Mouse (Mus musculus) forebrain, embryonic 12.5 days (tissue): Measurements from ENCODE around the gene Plscr2. TPM values are rescaled to one million over a fixed set of nuclear protein-coding genes. Genes with fewer than 3 reads are reported as not detected.

Source experiments
- ATAC-seq: fragments of 200-750 bp; cut with Nextera tagmentation; 2 replicates; pipeline ENCODE4 v1.8.0; 2017; ENCODE audit warnings: moderate TSS enrichment; ENCODE audit not compliant: low FRiP score
- H3K27ac ChIP-seq: fragments of 300-500 bp; sonication (generic); 2 replicates; pipeline ENCODE4 v1.5.1; 2016; ENCODE audit warnings: mild to moderate bottlenecking
- H3K27me3 ChIP-seq: fragments of 300-500 bp; sonication (generic); 2 replicates; pipeline ENCODE4 v1.6.1; 2016; ENCODE audit warnings: mild to moderate bottlenecking
- H3K36me3 ChIP-seq: fragments of 300-500 bp; sonication (generic); replicated peaks from 2 replicates; pipeline ENCODE4 v1.6.1; 2016; ENCODE audit warnings: mild to moderate bottlenecking
- H3K4me1 ChIP-seq: fragments of 300-500 bp; sonication (generic); 2 replicates; pipeline ENCODE4 v1.6.1; 2016
- H3K4me2 ChIP-seq: fragments of 300-500 bp; sonication (generic); 2 replicates; pipeline ENCODE4 v1.6.1; 2016; ENCODE audit warnings: mild to moderate bottlenecking, moderate library complexity
- H3K4me3 ChIP-seq: fragments of 300-500 bp; sonication (generic); replicated peaks from 2 replicates; pipeline ENCODE4 v1.5.1; 2016; ENCODE audit warnings: mild to moderate bottlenecking
- H3K9ac ChIP-seq: fragments of 300-500 bp; sonication (generic); 2 replicates; pipeline ENCODE4 v1.6.1; 2016; ENCODE audit warnings: mild to moderate bottlenecking
- H3K9me3 ChIP-seq: fragments of 300-500 bp; sonication (generic); 2 replicates; pipeline ENCODE4 v1.6.1; 2016
- WGBS: fragments of 180-500 bp; shearing (Covaris S2); methylation state at CpG from one replicate; pipeline ENCODE4 v1.1.7; 2016; 5-methylcytosine and 5-hydroxymethylcytosine counted together
- microRNA-seq: library from miRNA; unstranded; fragments of <30 nt; microRNA quantifications from one replicate; pipeline ENCODE4, GENCODE M21; 2017
- polyA plus RNA-seq: library from polyadenylated mRNA; unstranded; fragments of >200 nt; fragmentation: Nextera tagmentation; extraction: Ambion mirVana; gene quantifications from 2 replicates; pipeline ENCODE4 v1.2.1, GENCODE M21; 2016

The Plscr2 gene
- polyA plus RNA-seq, 1 experiment from 2014 or later, result 0.47 TPM

DNA sequence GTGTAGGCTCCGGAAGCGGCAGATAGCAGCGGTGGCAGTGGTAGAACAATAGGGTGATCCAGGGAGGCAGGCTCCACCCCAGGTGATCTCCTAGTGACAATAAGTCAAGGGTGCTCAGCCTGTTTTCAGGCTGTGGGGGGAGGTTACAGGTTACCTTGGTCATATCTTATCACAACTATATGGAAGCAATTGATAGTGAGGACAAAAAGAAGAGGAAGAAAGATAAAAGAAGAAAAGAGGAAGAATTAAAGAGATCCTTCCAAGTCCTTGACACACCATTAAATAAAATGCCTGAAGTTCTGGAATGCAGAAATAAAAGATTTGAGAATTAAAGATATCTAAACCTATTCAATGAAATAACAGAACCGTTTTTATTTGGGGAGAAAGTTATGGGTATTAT lies 51.4 kb downstream of the Plscr2 start:
- Histone ChIP-seq H3K27me3 (no peaks in the 10 kb centered on the region), H3K9ac (no peak overlapping the region), H3K4me2 (no peak overlapping the region), H3K27ac (no peak overlapping the region), H3K4me1 (no peaks in the 10 kb centered on the region), H3K9me3 (no peaks in the 10 kb centered on the region), H3K36me3 (no peaks in the 10 kb centered on the region), H3K4me3 (no peak overlapping the region)
- ATAC-seq, result no peak
- 76% methylated on average over 4 of the region's 4 CpGs for WGBS

DNA sequence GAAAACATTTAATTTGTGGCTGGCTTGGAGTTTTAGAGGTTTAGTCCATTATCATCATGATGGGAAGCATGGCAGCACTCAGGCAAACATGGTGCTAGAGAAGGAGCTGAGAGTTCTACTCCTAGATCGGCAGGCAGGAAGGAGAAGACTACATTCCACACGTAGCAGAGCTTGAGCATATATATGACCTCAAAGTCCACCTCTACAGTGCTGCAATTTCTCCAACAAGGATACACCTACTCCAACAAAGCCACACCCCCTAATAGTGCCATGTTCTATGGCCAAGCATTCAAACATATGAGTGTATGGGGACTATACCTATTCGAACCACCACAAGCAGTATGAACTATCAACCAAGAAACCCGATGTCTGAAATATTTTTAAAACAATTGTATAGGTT lies 56.0 kb downstream of the Plscr2 start:
- Histone ChIP-seq H3K27ac (no peak overlapping the region), H3K4me1 (no peaks in the 10 kb centered on the region), H3K4me2 (no peak overlapping the region), H3K27me3 (no peaks in the 10 kb centered on the region), H3K9me3 (no peaks in the 10 kb centered on the region), H3K36me3 (no peaks in the 10 kb centered on the region), H3K4me3 (no peak overlapping the region), H3K9ac (no peak overlapping the region)
- WGBS, result 92% methylated on average over 4 of the region's 4 CpGs
- no peak for ATAC-seq

DNA sequence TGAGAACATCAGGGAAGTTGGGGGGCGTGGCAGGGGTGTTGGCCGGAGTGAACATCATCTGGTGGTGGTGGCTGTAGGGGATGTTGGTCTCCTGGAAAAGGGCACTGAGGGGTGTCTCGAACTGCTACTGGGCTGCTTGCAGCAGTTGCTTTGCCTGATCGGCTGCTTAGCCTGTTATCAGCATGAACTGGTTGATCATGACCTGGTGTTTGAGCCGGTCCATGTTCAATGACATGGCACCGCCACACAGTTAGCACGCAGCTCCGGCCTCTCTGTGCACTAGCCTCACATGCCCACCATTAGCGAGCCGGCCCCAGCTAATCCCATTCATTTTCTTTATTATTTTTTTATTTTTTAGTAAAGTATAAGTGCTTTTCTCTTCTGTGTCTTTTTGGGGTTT lies 59.4 kb downstream of the Plscr2 start:
- no peak overlapping the region for H3K4me3 ChIP-seq
- H3K4me2 ChIP-seq, result no peak overlapping the region
- H3K36me3 ChIP-seq, result no peaks in the 10 kb centered on the region
- no peak overlapping the region for H3K9ac ChIP-seq
- H3K4me1 ChIP-seq, result no peaks in the 10 kb centered on the region
- H3K27ac ChIP-seq, result no peak overlapping the region
- no peaks in the 10 kb centered on the region for H3K27me3 ChIP-seq
- no peaks in the 10 kb centered on the region for H3K9me3 ChIP-seq
- ATAC-seq, result no peak
- WGBS, result 89% methylated on average over 10 of the region's 10 CpGs

DNA sequence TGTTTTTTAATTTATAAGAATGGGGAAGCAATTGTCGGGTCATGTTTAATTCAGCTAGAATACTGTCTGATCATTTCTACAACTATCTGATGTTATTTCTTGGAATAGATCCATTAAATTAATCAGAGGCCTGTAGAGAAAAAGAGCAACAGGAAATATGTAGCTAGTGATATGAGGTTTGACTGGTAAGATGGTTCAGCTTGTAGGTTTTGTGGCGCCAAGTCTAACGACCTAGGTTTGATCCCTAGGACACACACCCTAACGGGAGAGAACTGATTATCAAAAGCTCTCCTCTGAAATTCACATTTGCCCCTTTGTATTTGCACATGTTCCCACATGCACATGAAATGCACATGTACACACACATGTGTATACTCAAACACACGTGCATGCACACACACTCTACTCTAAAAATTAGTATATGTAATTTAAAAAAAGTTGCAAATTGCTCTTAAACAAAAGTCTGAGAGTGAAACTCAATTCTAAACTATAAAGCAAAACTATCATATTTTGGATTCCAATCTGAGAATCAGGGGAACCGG lies 59.9 kb downstream of the Plscr2 start:
- whole genome bisulfite sequencing, result 90% methylated on average over 6 of the region's 6 CpGs
- no peak for ATAC-seq
- Histone ChIP-seq H3K9me3 (no peaks in the 10 kb centered on the region), H3K4me1 (no peaks in the 10 kb centered on the region), H3K27me3 (no peaks in the 10 kb centered on the region), H3K4me3 (no peak overlapping the region), H3K27ac (no peak overlapping the region), H3K4me2 (no peak overlapping the region), H3K36me3 (no peaks in the 10 kb centered on the region), H3K9ac (no peak overlapping the region)

DNA sequence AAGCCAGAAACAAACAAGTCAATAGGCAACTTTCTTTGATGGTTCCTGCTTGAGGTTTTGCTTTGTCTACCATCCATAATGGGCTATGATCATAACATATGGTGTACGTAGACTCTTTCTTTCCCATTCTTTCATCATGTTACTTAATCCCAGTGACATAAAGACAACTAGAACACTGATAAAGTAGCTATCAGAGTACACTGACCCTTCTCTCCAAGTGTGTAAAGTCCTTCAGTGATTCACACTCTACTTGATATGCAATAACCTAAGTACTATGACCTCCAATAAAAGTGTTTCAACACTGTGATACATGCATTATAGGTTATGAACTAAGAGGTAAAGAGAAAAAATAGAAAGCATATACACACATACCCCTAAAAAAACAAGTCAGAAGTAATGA lies 61.7 kb downstream of the Plscr2 start:
- no peaks in the 10 kb centered on the region for H3K36me3 ChIP-seq
- H3K9ac ChIP-seq, result no peak overlapping the region
- no peaks in the 10 kb centered on the region for H3K4me1 ChIP-seq
- H3K4me2 ChIP-seq, result no peak overlapping the region
- no peaks in the 10 kb centered on the region for H3K27me3 ChIP-seq
- WGBS, result 85% methylated on average over 1 of the region's 1 CpGs
- no peak overlapping the region for H3K4me3 ChIP-seq
- H3K27ac ChIP-seq, result no peak overlapping the region
- ATAC-seq, result no peak
- no peaks in the 10 kb centered on the region for H3K9me3 ChIP-seq

DNA sequence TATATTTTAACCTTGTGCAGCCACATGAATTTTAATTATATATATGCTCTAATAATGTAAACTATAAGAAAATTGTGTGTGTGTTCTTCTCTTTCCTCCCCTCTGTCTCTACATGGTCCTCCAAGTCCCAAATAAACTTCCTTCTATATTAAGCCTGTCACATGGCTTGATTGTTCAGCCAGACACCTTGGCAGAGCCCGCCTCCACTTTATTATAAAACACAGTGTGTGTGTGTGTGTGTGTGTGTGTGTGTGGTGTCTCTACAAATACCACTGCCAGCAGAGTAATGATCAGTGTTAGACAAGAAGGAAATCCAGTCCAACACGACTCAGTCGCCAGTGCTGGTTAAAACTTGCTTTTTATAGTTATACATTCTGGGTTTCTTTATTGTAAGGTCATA lies 62.3 kb downstream of the Plscr2 start:
- WGBS, result 89% methylated on average over 3 of the region's 3 CpGs
- ATAC-seq, result no peak
- Histone ChIP-seq H3K36me3 (no peaks in the 10 kb centered on the region), H3K9me3 (no peaks in the 10 kb centered on the region), H3K27me3 (no peaks in the 10 kb centered on the region), H3K4me1 (no peaks in the 10 kb centered on the region), H3K4me2 (no peak overlapping the region), H3K9ac (no peak overlapping the region), H3K4me3 (no peak overlapping the region), H3K27ac (no peak overlapping the region)

DNA sequence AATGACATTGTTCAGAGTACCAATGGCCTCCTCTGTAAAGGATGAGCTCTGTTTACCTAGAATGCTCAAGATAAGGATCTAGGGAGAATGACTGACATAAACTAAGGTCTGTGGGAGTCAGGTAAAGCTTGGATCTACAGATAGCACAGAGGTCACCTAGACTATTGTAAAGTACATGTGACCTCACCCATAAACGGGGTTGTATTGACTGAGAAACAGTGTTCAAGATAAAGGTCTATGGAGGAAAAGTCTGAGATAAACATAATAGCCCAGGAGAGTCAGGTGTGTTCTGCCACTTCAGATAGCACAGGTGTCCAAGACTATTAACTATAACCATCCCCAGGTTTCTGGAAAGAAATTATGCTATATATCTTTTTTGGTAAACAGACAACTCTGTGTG lies 63.6 kb downstream of the Plscr2 start:
- Histone ChIP-seq H3K36me3 (no peaks in the 10 kb centered on the region), H3K27ac (no peak overlapping the region), H3K4me2 (no peak overlapping the region), H3K9me3 (no peaks in the 10 kb centered on the region), H3K9ac (no peak overlapping the region), H3K4me3 (no peak overlapping the region), H3K27me3 (no peaks in the 10 kb centered on the region), H3K4me1 (no peaks in the 10 kb centered on the region)
- no peak for ATAC-seq
- WGBS, result 83% methylated on average over 1 of the region's 1 CpGs

Small RNA genes within 50 kb of the gene (microRNA-seq; reads per million reads assigned to microRNA genes)
- gene Mir6386, result not detected

Other genes with a start within 250 kb of the Plscr2 start
- gene Plscr5, start 82.7 kb upstream of the Plscr2 start, polyA plus RNA-seq, result not detected in 2 replicates
- 21.7 and 22.7 TPM in 2 replicates for gene Plscr1, start 25.9 kb upstream of the Plscr2 start, polyA plus RNA-seq
- gene 1700057G04Rik, start 33.8 kb downstream of the Plscr2 start, polyA plus RNA-seq, result not detected in 2 replicates
- 1.3 and 2.0 TPM in 2 replicates for gene Plscr4, start 181.8 kb downstream of the Plscr2 start, polyA plus RNA-seq